ENCODE assay signal across 15 mouse cellular contexts in genomic region chr4:137480993-137481340, GRCm38 (mm10). TPM values are rescaled to one million over a fixed set of nuclear protein-coding genes. Genes with fewer than 3 reads are reported as not detected.
DNase-seq lines count a peak whose midpoint lies in the region; ATAC-seq and TF ChIP-seq lines count a peak whose summit lies in the region.
"Had no signal": no experiment of that assay in that cellular context is flagged by ENCODE, and none has a peak within 500 bp of the region (broad histone marks: within the 10 kb centered on the region; RNA-seq: fewer than 3 reads in every experiment).

No protein-coding gene starts in this region.

- WGBS in kidney, embryonic 14.5 days = 17% methylated on average over 1 of the region's 1 CpGs
- WGBS in embryonic facial prominence, embryonic 10.5 days = 26% methylated on average over 1 of the region's 1 CpGs
- 50% methylated on average over 1 of the region's 1 CpGs for WGBS in liver, embryonic 16.5 days (ENCODE audit: insufficient replicate concordance)

- H3K36me3 ChIP-seq in kidney, embryonic 14.5 days (ENCODE audit: control insufficient read depth, insufficient read depth, low read length) = no peaks in the 10 kb centered on the region
- H3K36me3 ChIP-seq in embryonic facial prominence, embryonic 10.5 days (replicated peaks) = no peaks in the 10 kb centered on the region
- H3K36me3 ChIP-seq in liver, embryonic 16.5 days (ENCODE audit: control insufficient read depth, insufficient read depth) = no peaks in the 10 kb centered on the region
- H3K36me3 ChIP-seq: forebrain, embryonic 12.5 days had no signal

- H3K4me2 ChIP-seq in kidney, embryonic 14.5 days (replicated peaks; ENCODE audit: low read depth, low read length) = 0 out of 2 replicates have a peak overlapping the region, but pooled peaks have one; percentile 25
- peak overlapping the region; percentile 18; the same call in 1 of the 2 replicates for H3K4me2 ChIP-seq in liver, embryonic 16.5 days (ENCODE audit: low read depth, low read length)
- H3K4me2 ChIP-seq: forebrain, embryonic 12.5 days had no signal

- intact Hi-C loops in left cerebral cortex, postnatal 10 days (cut with DNase I) = no loop called here

- H3K4me1 ChIP-seq in kidney, embryonic 14.5 days (ENCODE audit: control insufficient read depth, insufficient read depth, low read length) = peaks cover 92% of the 10 kb centered on the region
- H3K4me1 ChIP-seq in embryonic facial prominence, embryonic 10.5 days = peaks cover 90% of the 10 kb centered on the region
- H3K4me1 ChIP-seq in embryonic fibroblast, embryonic 13.5 days (ENCODE audit: control insufficient read depth, insufficient read depth, low read length) = peaks cover 54% of the 10 kb centered on the region
- H3K4me1 ChIP-seq in liver, embryonic 16.5 days (ENCODE audit: control insufficient read depth, low read depth, low read length) = peaks cover 50% of the 10 kb centered on the region

- DNase-seq in kidney, adult 8-10 months = no peak
- DNase-seq in embryonic facial prominence, embryonic 10.5 days (ENCODE audit: low spot score) = no peak
- DNase-seq in frontal cortex, postnatal 14 days (ENCODE audit: low spot score in 2 of 2) = no peak
- DNase-seq in left cerebral cortex, postnatal 10 days (ENCODE audit: extremely low spot score in 1 of 2, low spot score in 2 of 2) = no peak
- DNase-seq: cerebellum, postnatal 10 days; layer of hippocampus, postnatal 36 days had no signal

- no peak overlapping the region for H3K4me3 ChIP-seq in kidney, embryonic 14.5 days (ENCODE audit: low read length)
- H3K4me3 ChIP-seq in embryonic facial prominence, embryonic 10.5 days = no peak overlapping the region
- H3K4me3 ChIP-seq in embryonic fibroblast, embryonic 13.5 days (ENCODE audit: insufficient read depth, low read length) = no peak overlapping the region
- no peak overlapping the region for H3K4me3 ChIP-seq in liver, embryonic 16.5 days (ENCODE audit: low read depth, low read length)
- H3K4me3 ChIP-seq: forebrain, embryonic 12.5 days; megakaryocyte, embryonic 14.5 days had no signal

- TF ChIP-seq CTCF in embryonic fibroblast, embryonic 13.5 days (IDR thresholded peaks at IDR 0.05; ENCODE audit: borderline replicate concordance, insufficient read depth, low read length) = no peak

- H3K9me3 ChIP-seq in kidney, embryonic 14.5 days (ENCODE audit: control insufficient read depth, low read length) = no peaks in the 10 kb centered on the region
- no peaks in the 10 kb centered on the region for H3K9me3 ChIP-seq in embryonic facial prominence, embryonic 10.5 days
- H3K9me3 ChIP-seq in liver, embryonic 16.5 days (replicated peaks; ENCODE audit: control insufficient read depth, low read length) = no peaks in the 10 kb centered on the region
- H3K9me3 ChIP-seq: forebrain, embryonic 12.5 days; megakaryocyte, embryonic 14.5 days had no signal

- TF ChIP-seq POLR2A in embryonic fibroblast, embryonic 13.5 days (IDR thresholded peaks at IDR 0.05; ENCODE audit: low read depth, low read length) = no peak

- H3K27ac ChIP-seq in kidney, embryonic 14.5 days (ENCODE audit: low read depth, low read length) = peak overlapping the region; percentile 92
- H3K27ac ChIP-seq in embryonic facial prominence, embryonic 10.5 days (replicated peaks) = peak overlapping the region; percentile 82
- H3K27ac ChIP-seq in embryonic fibroblast, embryonic 13.5 days (ENCODE audit: insufficient read depth, low read length) = peak overlapping the region; percentile 3; the same call in 1 of the 2 replicates
- H3K27ac ChIP-seq in liver, embryonic 16.5 days (ENCODE audit: low read length) = peak overlapping the region; percentile 81

- no peaks in the 10 kb centered on the region for H3K27me3 ChIP-seq in kidney, embryonic 14.5 days (ENCODE audit: control insufficient read depth, insufficient read depth, low read length)
- no peaks in the 10 kb centered on the region for H3K27me3 ChIP-seq in embryonic facial prominence, embryonic 10.5 days (replicated peaks; ENCODE audit: low read depth, poor library complexity, severe bottlenecking)
- no peaks in the 10 kb centered on the region for H3K27me3 ChIP-seq in liver, embryonic 16.5 days (ENCODE audit: control insufficient read depth, insufficient read depth, low read depth, low read length)
- H3K27me3 ChIP-seq: forebrain, embryonic 12.5 days had no signal

- peak; percentile 14; the same call in 1 of the 2 replicates for ATAC-seq in kidney, embryonic 14.5 days (ENCODE audit: low FRiP score, low TSS enrichment)
- ATAC-seq in liver, embryonic 16.5 days (ENCODE audit: low read depth) = no peak

- no peak overlapping the region for H3K9ac ChIP-seq in kidney, embryonic 14.5 days (ENCODE audit: low read depth, low read length)
- H3K9ac ChIP-seq in liver, embryonic 16.5 days (ENCODE audit: low read depth, low read length) = no peak overlapping the region
- H3K9ac ChIP-seq: forebrain, embryonic 12.5 days had no signal

RNA-seq across cellular contexts. Expression of gene Hspg2, which starts 12.4 kb away (rescaled TPM):
- polyA plus RNA-seq in kidney, embryonic 14.5 days (2014; fragmentation: Nextera tagmentation; extraction: Ambion mirVana) = 39.6 and 56.2 TPM in 2 replicates
- 17.4 and 19.6 TPM in 2 replicates for polyA plus RNA-seq in embryonic facial prominence, embryonic 10.5 days (2016; fragmentation: Nextera tagmentation; extraction: Ambion mirVana)
- 271 and 368 TPM in 2 replicates for polyA plus RNA-seq in embryonic fibroblast, embryonic 13.5 days (2011; ENCODE audit: insufficient read length, low read depth, missing spikeins)
- 4.3 and 5.2 TPM in 2 replicates for polyA plus RNA-seq in liver, embryonic 16.5 days (2015; fragmentation: Nextera tagmentation; extraction: Ambion mirVana)
- total RNA-seq in left cerebral cortex, postnatal 10 days (2021) = 10 to 100 TPM; 11.0 to 11.5 TPM

RNA-seq across cellular contexts. Expression of gene 1700013G24Rik, which starts 27.9 kb away (rescaled TPM):
- polyA plus RNA-seq in kidney, embryonic 14.5 days (2014; fragmentation: Nextera tagmentation; extraction: Ambion mirVana) = not detected in 2 replicates
- not detected in 2 replicates for polyA plus RNA-seq in embryonic facial prominence, embryonic 10.5 days (2016; fragmentation: Nextera tagmentation; extraction: Ambion mirVana)
- not detected in 2 replicates for polyA plus RNA-seq in embryonic fibroblast, embryonic 13.5 days (2011; ENCODE audit: insufficient read length, low read depth, missing spikeins)
- polyA plus RNA-seq in liver, embryonic 16.5 days (2015; fragmentation: Nextera tagmentation; extraction: Ambion mirVana) = not detected in 2 replicates
- not detected for total RNA-seq in left cerebral cortex, postnatal 10 days (2021)
- total RNA-seq: adrenal gland, postnatal 4 days; heart, postnatal 14 days; layer of hippocampus, postnatal 36 days had no signal
- polyA plus RNA-seq: forebrain, embryonic 12.5 days; neural tube, embryonic 11.5 days; urinary bladder, adult 2 months had no signal

RNA-seq across cellular contexts. Expression of gene Cela3b, which starts 50.6 kb away (rescaled TPM):
- polyA plus RNA-seq in kidney, embryonic 14.5 days (2014; fragmentation: Nextera tagmentation; extraction: Ambion mirVana) = not detected in 2 replicates
- polyA plus RNA-seq in embryonic facial prominence, embryonic 10.5 days (2016; fragmentation: Nextera tagmentation; extraction: Ambion mirVana) = not detected in 2 replicates
- not detected in 2 replicates for polyA plus RNA-seq in embryonic fibroblast, embryonic 13.5 days (2011; ENCODE audit: insufficient read length, low read depth, missing spikeins)
- 0.46 and 6.1 TPM in 2 replicates for polyA plus RNA-seq in liver, embryonic 16.5 days (2015; fragmentation: Nextera tagmentation; extraction: Ambion mirVana)
- total RNA-seq in left cerebral cortex, postnatal 10 days (2021) = not detected
- total RNA-seq: heart, postnatal 14 days; layer of hippocampus, postnatal 36 days had no signal
- polyA plus RNA-seq: forebrain, embryonic 12.5 days; neural tube, embryonic 11.5 days; urinary bladder, adult 2 months had no signal

Comparison
In these comparisons a context has a peak if more than half of its experiments do, and no peak if none do; other contexts are left out.
1. H3K27ac ChIP-seq: peak in every context shown above with its lines; median percentile 92 in kidney, embryonic 14.5 days; 82 in embryonic facial prominence, embryonic 10.5 days; 81 in liver, embryonic 16.5 days; 3 in embryonic fibroblast, embryonic 13.5 days.